Mouse (Mus musculus) embryonic fibroblast, embryonic 13.5 days (primary cell): Measurements from ENCODE around the gene Vav2. TPM values are rescaled to one million over a fixed set of nuclear protein-coding genes. Genes with fewer than 3 reads are reported as not detected.
A peak's percentile ranks its signal among the peaks of the same experiment; 100 is the strongest.

Experiments used
- H3K27ac ChIP-seq: 2 replicates; pipeline ENCODE4 v1.5.1; 2012; ENCODE audit warnings: low read length, control low read depth, inconsistent platforms; ENCODE audit not compliant: insufficient read depth
- H3K4me1 ChIP-seq: 2 replicates; pipeline ENCODE4 v1.6.1; 2011; ENCODE audit warnings: low read length; ENCODE audit not compliant: control insufficient read depth, insufficient read depth
- H3K4me3 ChIP-seq: 2 replicates; pipeline ENCODE4 v1.5.1; 2011; ENCODE audit warnings: mild to moderate bottlenecking, control low read depth, low read length; ENCODE audit not compliant: insufficient read depth
- CTCF ChIP-seq: IDR thresholded peaks from 2 replicates; pipeline ENCODE4 v1.5.1; 2011; ENCODE audit warnings: mild to moderate bottlenecking, control low read depth, low read length, moderate library complexity, borderline replicate concordance; ENCODE audit not compliant: insufficient read depth
- POLR2A ChIP-seq: IDR thresholded peaks from 2 replicates; pipeline ENCODE4 v1.6.1; 2011; ENCODE audit warnings: low read depth, mild to moderate bottlenecking, control low read depth, low read length, moderate library complexity
- polyA plus RNA-seq: library from polyadenylated mRNA; stranded (reverse); fragments of >200 nt; gene quantifications from 2 replicates; pipeline ENCODE4 v1.2.4, GENCODE M21; 2011; ENCODE audit warnings: low read depth; ENCODE audit not compliant: missing spikeins, insufficient read length

Vav2 gene
- polyA plus RNA-seq, 1 experiment: 8.6 TPM

DNA sequence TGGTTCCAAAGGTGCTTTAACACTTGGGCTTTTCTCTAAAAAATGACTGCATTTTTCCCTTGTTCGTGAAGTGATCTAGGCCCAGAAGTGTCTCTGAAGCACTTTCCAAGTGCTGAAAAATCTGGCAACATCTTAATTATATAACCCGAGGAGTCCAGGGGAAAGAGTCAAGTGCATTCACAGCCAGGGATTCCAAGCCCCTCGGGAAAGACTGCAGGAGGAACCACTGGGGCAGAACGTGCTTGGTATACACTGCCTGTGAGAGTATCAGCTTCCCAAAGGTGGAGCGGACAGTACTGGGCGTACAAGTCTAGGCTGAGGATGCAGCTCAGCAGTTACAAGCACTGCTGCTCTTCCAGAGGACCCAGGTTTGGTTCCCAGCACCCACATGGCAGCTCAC, 86.2 kb downstream of the Vav2 start:
- Histone ChIP-seq H3K27ac (no peak overlapping the region), H3K4me1 (peaks cover 8% of the 10 kb centered on the region; the same call in 1 of the 2 replicates)
- TF ChIP-seq POLR2A (no peak), CTCF (no peak)

GRCm38 (mm10) chr2:27339051-27339450, 87.8 kb downstream of the Vav2 start:
- Histone ChIP-seq H3K4me1 (peaks cover 8% of the 10 kb centered on the region; the same call in 1 of the 2 replicates), H3K27ac (no peak overlapping the region), H3K4me3 (no peak overlapping the region)
- TF ChIP-seq POLR2A (no peak), CTCF (no peak)

More for the DNA sequence above, 86.2 kb downstream of the Vav2 start:
- no peak overlapping the region for H3K4me3 ChIP-seq

- no peak overlapping the region for H3K27ac ChIP-seq
- H3K4me1 ChIP-seq: peaks cover 8% of the 10 kb centered on the region; the same call in 1 of the 2 replicates
- no peak for TF ChIP-seq POLR2A
- TF ChIP-seq CTCF: no peak
- no peak overlapping the region for H3K4me3 ChIP-seq
These were observed 89.6 kb downstream of the Vav2 start for GRCm38 (mm10) chr2:27337261-27337660.

GRCm38 (mm10) chr2:27336600-27336999, 90.2 kb downstream of the Vav2 start:
- TF ChIP-seq CTCF: no peak
- no peak for TF ChIP-seq POLR2A
- H3K4me1 ChIP-seq: peaks cover 12% of the 10 kb centered on the region
- H3K4me3 ChIP-seq: no peak overlapping the region
- H3K27ac ChIP-seq: no peak overlapping the region

DNA sequence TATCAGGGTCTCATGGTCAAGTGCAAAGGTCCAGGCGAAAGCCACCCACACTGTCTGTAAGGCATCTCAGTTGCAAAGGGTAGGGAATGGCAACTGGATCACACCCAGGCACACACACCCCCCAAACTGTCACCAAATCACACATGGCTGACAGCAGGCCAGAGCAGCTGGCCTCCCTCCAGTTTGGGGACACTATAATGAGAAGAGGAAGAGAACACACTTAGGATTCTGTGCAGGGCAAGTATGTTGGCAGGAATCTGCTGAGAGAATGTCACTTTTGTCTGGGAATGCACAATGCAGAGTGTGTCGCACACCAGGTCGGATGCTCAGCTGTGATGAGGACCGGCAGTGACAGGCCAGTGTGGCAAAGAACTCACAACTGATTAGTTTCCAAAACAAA, 92.0 kb downstream of the Vav2 start:
- H3K4me1 ChIP-seq: peaks cover 16% of the 10 kb centered on the region
- H3K4me3 ChIP-seq: no peak overlapping the region
- no peak for TF ChIP-seq POLR2A
- no peak for TF ChIP-seq CTCF
- H3K27ac ChIP-seq: no peak overlapping the region

DNA sequence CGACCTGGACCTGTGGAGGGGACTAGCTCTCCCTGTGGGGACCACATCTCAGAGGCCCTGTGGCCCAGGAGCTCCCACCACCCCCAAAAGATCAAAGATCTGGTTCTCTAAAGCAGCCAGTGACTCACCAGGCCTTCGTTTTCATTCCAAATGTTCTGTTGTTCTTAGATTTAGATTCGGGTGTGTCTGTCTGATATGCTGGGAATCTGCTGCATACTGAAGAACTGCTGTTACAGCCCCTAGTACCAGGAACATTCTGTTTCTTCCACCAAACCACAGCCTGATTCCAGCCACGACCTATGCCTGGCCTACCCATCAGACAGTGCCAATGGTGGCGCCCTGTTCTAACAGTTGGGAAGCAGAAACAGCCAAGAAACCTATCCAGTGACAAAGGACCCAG, 95.3 kb downstream of the Vav2 start:
- no peak overlapping the region for H3K4me3 ChIP-seq
- H3K27ac ChIP-seq: peak overlapping the region; percentile 59
- peaks cover 7% of the 10 kb centered on the region; the same call in 1 of the 2 replicates for H3K4me1 ChIP-seq
- TF ChIP-seq POLR2A: no peak
- TF ChIP-seq CTCF: no peak

DNA sequence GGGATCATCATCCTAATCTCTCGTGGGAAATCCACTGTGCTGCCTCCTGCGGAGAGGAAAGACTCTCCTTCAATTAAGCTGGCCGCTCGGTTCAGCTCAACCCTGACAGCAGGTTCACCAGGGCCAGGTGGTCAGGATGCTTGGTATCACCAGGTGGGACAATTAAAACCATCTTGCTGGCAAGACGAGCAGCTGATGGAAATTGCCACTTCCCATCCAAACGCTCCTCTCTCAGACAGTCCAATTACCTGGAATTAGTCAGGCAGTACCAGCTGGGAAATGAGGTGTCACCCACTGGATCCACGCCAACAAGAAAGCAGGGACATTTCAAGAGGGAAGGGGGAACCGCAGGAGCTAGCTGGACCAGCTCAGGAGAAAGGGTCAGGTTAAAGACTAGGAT, 96.4 kb downstream of the Vav2 start:
- Histone ChIP-seq H3K4me1 (peaks cover 7% of the 10 kb centered on the region; the same call in 1 of the 2 replicates), H3K27ac (no peak overlapping the region), H3K4me3 (no peak overlapping the region)
- TF ChIP-seq POLR2A: no peak
- TF ChIP-seq CTCF: no peak

- Histone ChIP-seq H3K27ac (no peak overlapping the region), H3K4me1 (peaks cover 10% of the 10 kb centered on the region; the same call in 1 of the 2 replicates), H3K4me3 (no peak overlapping the region)
- no peak for TF ChIP-seq POLR2A
- no peak for TF ChIP-seq CTCF
These were observed 97.3 kb downstream of the Vav2 start for GRCm38 (mm10) chr2:27329386-27330060.

- Histone ChIP-seq H3K27ac (no peak overlapping the region), H3K4me3 (no peak overlapping the region), H3K4me1 (peaks cover 10% of the 10 kb centered on the region; the same call in 1 of the 2 replicates)
- TF ChIP-seq POLR2A: no peak
- TF ChIP-seq CTCF: no peak
These were observed 98.2 kb downstream of the Vav2 start for GRCm38 (mm10) chr2:27328613-27329041.

DNA sequence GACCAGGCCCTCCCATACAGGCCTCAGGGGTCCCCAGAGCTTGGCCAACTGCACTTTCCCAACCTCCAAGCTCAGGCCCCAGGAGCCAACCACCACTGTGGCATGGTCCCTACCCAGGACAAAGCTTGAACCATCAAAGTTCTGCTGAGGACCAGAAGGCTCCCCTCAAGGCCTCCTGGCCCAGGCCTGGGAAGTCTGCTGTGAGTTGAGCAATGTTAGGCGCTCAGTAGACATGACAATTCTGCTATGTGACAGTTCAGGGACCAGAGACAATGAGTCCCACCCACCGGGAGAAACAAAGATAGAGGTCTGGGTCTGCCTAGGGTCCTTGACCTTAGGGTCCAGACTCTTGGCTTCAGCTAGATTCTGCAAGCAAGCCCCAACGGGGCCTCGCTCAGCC, 98.9 kb downstream of the Vav2 start:
- TF ChIP-seq POLR2A: no peak
- no peak for TF ChIP-seq CTCF
- H3K27ac ChIP-seq: no peak overlapping the region
- H3K4me3 ChIP-seq: no peak overlapping the region
- peaks cover 10% of the 10 kb centered on the region; the same call in 1 of the 2 replicates for H3K4me1 ChIP-seq
